Comparison of ENCODE assay signal across 8 mouse cellular contexts in genomic region chr9:50235908-50236307, GRCm38 (mm10).
DNase-seq lines count a peak whose midpoint lies in the region; ATAC-seq lines count a peak whose summit lies in the region.

No protein-coding gene starts in this region.

- H3K9ac ChIP-seq in neural tube, embryonic 14.5 days (replicated peaks; ENCODE audit: low read depth, low read length) = no peak overlapping the region

- H3K27me3 ChIP-seq in neural tube, embryonic 14.5 days (ENCODE audit: control insufficient read depth, insufficient read depth, low read length) = no peaks in the 10 kb centered on the region

- no peaks in the 10 kb centered on the region for H3K36me3 ChIP-seq in neural tube, embryonic 14.5 days (ENCODE audit: control insufficient read depth, insufficient read depth, low read length)

- no peak overlapping the region for H3K27ac ChIP-seq in neural tube, embryonic 14.5 days (ENCODE audit: low read depth, low read length)

- ATAC-seq in neural tube, embryonic 14.5 days (ENCODE audit: low read depth) = peak; percentile 84; the same call in 1 of the 2 replicates
- no peak for ATAC-seq in activated CD4-positive, CD25-positive, alpha-beta regulatory T cell, adult 4 months

- H3K4me1 ChIP-seq in neural tube, embryonic 14.5 days (ENCODE audit: control insufficient read depth, insufficient read depth, low read length) = peaks cover 4% of the 10 kb centered on the region; the same call in 1 of the 2 replicates

- H3K9me3 ChIP-seq in neural tube, embryonic 14.5 days (ENCODE audit: control insufficient read depth, low read length) = no peaks in the 10 kb centered on the region

- DNase-seq in adrenal gland, adult 8-10 months = peak; percentile 2
- DNase-seq in adrenal gland, postnatal 4 days (ENCODE audit: low spot score in 2 of 2) = no peak
- DNase-seq in layer of hippocampus, postnatal 10 days (ENCODE audit: low spot score in 2 of 2) = peak; percentile 7 to 24
- no peak for DNase-seq in layer of hippocampus, adult 9-10 months (ENCODE audit: low spot score)
- peak; percentile 5 for DNase-seq in heart, postnatal 4 days
- no peak for DNase-seq in testis, postnatal 14 days (ENCODE audit: low spot score)

- no peak overlapping the region for H3K4me3 ChIP-seq in neural tube, embryonic 14.5 days (ENCODE audit: low read depth, low read length)

- no peak overlapping the region for H3K4me2 ChIP-seq in neural tube, embryonic 14.5 days (ENCODE audit: low read depth, low read length)

- WGBS in neural tube, embryonic 14.5 days = 17% methylated on average over 1 of the region's 1 CpGs

Comparison
In these comparisons a context has a peak if more than half of its experiments do, and no peak if none do; other contexts are left out.
1. DNase-seq: peak in adrenal gland, adult 8-10 months (single experiment), layer of hippocampus, postnatal 10 days (2 of 2) and heart, postnatal 4 days (single experiment); none in adrenal gland, postnatal 4 days (0 of 2), layer of hippocampus, adult 9-10 months (single experiment) and testis, postnatal 14 days (single experiment).